Mouse (Mus musculus) kidney, embryonic 16.5 days (tissue): ENCODE measurements around the gene Gtpbp2. TPM values are rescaled to one million over a fixed set of nuclear protein-coding genes. Genes with fewer than 3 reads are reported as not detected.

ENCODE experiments used
- ATAC-seq: fragments of 200-750 bp; cut with Nextera tagmentation; 2 replicates; pipeline ENCODE4 v1.8.0; 2017; ENCODE audit warnings: moderate TSS enrichment; ENCODE audit not compliant: low FRiP score, low TSS enrichment
- H3K27ac ChIP-seq: fragments of 300-500 bp; sonication (generic); 2 replicates; pipeline ENCODE4 v1.5.1; 2014; ENCODE audit warnings: low read length
- H3K27me3 ChIP-seq: fragments of 300-500 bp; sonication (generic); 2 replicates; pipeline ENCODE4 v1.6.1; 2014; ENCODE audit warnings: low read length, control low read depth, mixed read lengths; ENCODE audit not compliant: insufficient read depth
- H3K36me3 ChIP-seq: fragments of 300-500 bp; sonication (generic); 2 replicates; pipeline ENCODE4 v1.6.1; 2014; ENCODE audit warnings: low read length, control low read depth, mixed read lengths; ENCODE audit not compliant: insufficient read depth
- H3K4me1 ChIP-seq: fragments of 300-500 bp; sonication (generic); 2 replicates; pipeline ENCODE4 v1.6.1; 2014; ENCODE audit warnings: low read length, control low read depth, mixed read lengths; ENCODE audit not compliant: insufficient read depth
- H3K4me2 ChIP-seq: fragments of 300-500 bp; sonication (generic); replicated peaks from 2 replicates; pipeline ENCODE4 v1.6.1; 2014; ENCODE audit warnings: low read depth, low read length
- H3K4me3 ChIP-seq: fragments of 300-500 bp; sonication (generic); 2 replicates; pipeline ENCODE4 v1.5.1; 2014; ENCODE audit warnings: mild to moderate bottlenecking, low read length
- H3K9ac ChIP-seq: fragments of 300-500 bp; sonication (generic); replicated peaks from 2 replicates; pipeline ENCODE4 v1.6.1; 2014; ENCODE audit warnings: low read length
- H3K9me3 ChIP-seq: fragments of 300-500 bp; sonication (generic); 2 replicates; pipeline ENCODE4 v1.6.1; 2016; ENCODE audit warnings: low read length, control low read depth
- WGBS: fragments of 180-500 bp; shearing (Covaris S2); extraction: QIAGEN DNeasy Blood & Tissue Kit; methylation state at CpG from one replicate; pipeline ENCODE4 v1.1.7; 2014; 5-methylcytosine and 5-hydroxymethylcytosine counted together
- polyA plus RNA-seq: library from polyadenylated mRNA; unstranded; fragments of >200 nt; fragmentation: Nextera tagmentation; extraction: Ambion mirVana; gene quantifications from 2 replicates; pipeline ENCODE4 v1.2.1, GENCODE M21; 2015

The Gtpbp2 gene
- polyA plus RNA-seq, result 44.8 and 51.2 TPM in 2 replicates

- H3K4me2 ChIP-seq, result peak within 1 kb of the TSS; percentile 77
- peak; percentile 94 for ATAC-seq
- no peaks in the 10 kb centered on the region for H3K9me3 ChIP-seq
- H3K4me3 ChIP-seq, result peak within 1 kb of the TSS; percentile 78
- under 1% methylated on average over 19 of the region's 23 CpGs for WGBS
- H3K27ac ChIP-seq, result peak within 1 kb of the TSS; percentile 89
- H3K36me3 ChIP-seq, result peaks cover 20% of the 10 kb centered on the region
- no peaks in the 10 kb centered on the region for H3K27me3 ChIP-seq
- peaks cover 26% of the 10 kb centered on the region for H3K4me1 ChIP-seq
- peak within 1 kb of the TSS; percentile 85 for H3K9ac ChIP-seq
Measured at GRCm38 (mm10) chr17:46160686-46161085, at the start of gene Gtpbp2. TSS of gene Gtpbp2 (plus strand) at chr17:46161032.

DNA sequence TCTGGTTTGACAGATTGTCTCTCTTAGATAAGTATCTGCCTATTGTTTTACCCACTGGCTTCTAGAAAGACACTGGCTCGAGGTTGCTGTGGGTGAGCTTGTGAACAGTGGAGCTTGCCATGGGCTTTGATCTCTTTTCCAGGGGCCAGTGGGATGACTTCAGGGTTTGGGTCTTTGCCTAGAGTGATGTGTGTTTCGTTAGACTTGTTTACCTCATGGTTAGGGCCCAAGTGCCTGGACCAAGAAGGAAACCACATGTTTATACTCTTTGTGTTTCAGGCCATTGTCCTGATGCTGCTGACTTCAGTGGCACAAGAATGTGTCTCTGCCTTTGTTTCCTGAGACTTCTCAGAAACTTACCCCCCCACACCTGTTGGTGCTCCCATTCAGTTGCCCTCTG lies 45.3 kb upstream of the Gtpbp2 start:
- H3K27ac ChIP-seq, result no peak overlapping the region

DNA sequence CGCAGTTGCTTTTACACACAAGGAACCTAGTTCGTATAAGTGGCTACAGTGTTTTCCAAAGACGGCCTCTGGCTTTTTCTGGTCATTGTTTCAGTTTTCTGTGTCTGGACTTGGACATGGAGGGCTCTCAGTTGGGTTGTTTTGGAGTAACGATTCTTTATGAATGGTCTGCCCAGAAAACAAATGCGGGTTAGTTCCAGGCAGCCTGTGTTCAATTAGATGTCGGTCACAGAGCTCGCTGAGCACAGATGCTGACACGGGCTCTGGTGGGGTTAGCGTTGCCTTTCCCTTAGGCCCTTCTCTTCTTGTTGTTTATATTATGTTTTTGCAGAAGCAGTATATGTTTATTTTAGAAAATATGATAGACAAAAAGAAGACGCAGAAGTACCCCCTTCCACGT lies 44.7 kb upstream of the Gtpbp2 start:
- H3K9ac ChIP-seq, result no peak overlapping the region
- no peak overlapping the region for H3K27ac ChIP-seq
- 84% methylated on average over 11 of the region's 11 CpGs for WGBS
- H3K4me1 ChIP-seq, result peaks cover 26% of the 10 kb centered on the region
- H3K27me3 ChIP-seq, result no peaks in the 10 kb centered on the region
- H3K4me2 ChIP-seq, result no peak overlapping the region
- H3K4me3 ChIP-seq, result no peak overlapping the region
- ATAC-seq, result no peak
- H3K9me3 ChIP-seq, result no peaks in the 10 kb centered on the region
- peaks cover 21% of the 10 kb centered on the region for H3K36me3 ChIP-seq

More for the DNA sequence above, 45.3 kb upstream of the Gtpbp2 start:
- Histone ChIP-seq H3K4me1 (peaks cover 26% of the 10 kb centered on the region), H3K27me3 (no peaks in the 10 kb centered on the region), H3K9ac (no peak overlapping the region), H3K9me3 (no peaks in the 10 kb centered on the region), H3K4me2 (no peak overlapping the region), H3K36me3 (peaks cover 21% of the 10 kb centered on the region), H3K4me3 (no peak overlapping the region)
- ATAC-seq, result no peak
- 39% methylated on average over 2 of the region's 2 CpGs for WGBS

- Histone ChIP-seq H3K36me3 (peaks cover 23% of the 10 kb centered on the region), H3K4me2 (no peak overlapping the region), H3K27ac (0 out of 2 replicates have a peak overlapping the region, but pooled peaks have one; percentile 26), H3K27me3 (no peaks in the 10 kb centered on the region), H3K9ac (no peak overlapping the region), H3K9me3 (no peaks in the 10 kb centered on the region), H3K4me1 (peaks cover 21% of the 10 kb centered on the region), H3K4me3 (no peak overlapping the region)
- ATAC-seq, result no peak
- 87% methylated on average over 3 of the region's 3 CpGs for WGBS
Measured at GRCm38 (mm10) chr17:46116881-46117280, 44.0 kb upstream of the Gtpbp2 start.

- WGBS, result 27% methylated on average over 13 of the region's 13 CpGs
- H3K27ac ChIP-seq, result peak overlapping the region; percentile 26; the same call in 1 of the 2 replicates
- no peaks in the 10 kb centered on the region for H3K27me3 ChIP-seq
- H3K36me3 ChIP-seq, result peaks cover 31% of the 10 kb centered on the region
- H3K9ac ChIP-seq, result no peak overlapping the region
- H3K4me3 ChIP-seq, result no peak overlapping the region
- peak; percentile 70 for ATAC-seq
- no peak overlapping the region for H3K4me2 ChIP-seq
- peaks cover 18% of the 10 kb centered on the region for H3K4me1 ChIP-seq
- H3K9me3 ChIP-seq, result no peaks in the 10 kb centered on the region
Measured at GRCm38 (mm10) chr17:46117623-46118422, 43.0 kb upstream of the Gtpbp2 start.

DNA sequence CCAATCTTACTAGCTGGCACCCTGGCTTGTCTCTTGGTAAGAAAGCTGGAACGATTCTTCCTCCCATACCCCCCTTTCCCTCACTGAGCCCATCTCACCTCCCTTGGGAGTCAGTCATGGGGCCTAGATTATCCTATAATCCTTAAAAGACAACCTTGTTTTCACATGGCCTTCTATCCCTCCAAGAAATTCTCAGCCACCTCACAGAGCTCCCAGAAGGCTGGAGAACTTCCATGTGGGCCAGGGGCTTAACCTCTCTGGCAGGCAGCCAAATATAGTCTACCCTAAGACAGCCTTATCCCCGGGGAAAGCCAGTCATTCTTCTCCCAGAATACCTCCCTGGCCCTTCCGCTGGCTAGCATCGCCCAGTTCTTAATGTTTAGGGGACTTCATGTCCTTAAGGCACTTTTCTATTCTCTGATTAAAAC lies 42.4 kb upstream of the Gtpbp2 start:
- no peaks in the 10 kb centered on the region for H3K9me3 ChIP-seq
- ATAC-seq, result no peak; the same call in 1 of the 2 replicates
- H3K27ac ChIP-seq, result peak overlapping the region; percentile 26; the same call in 1 of the 2 replicates
- H3K4me2 ChIP-seq, result no peak overlapping the region
- 43% methylated on average over 4 of the region's 4 CpGs for WGBS
- no peaks in the 10 kb centered on the region for H3K27me3 ChIP-seq
- no peak overlapping the region for H3K4me3 ChIP-seq
- H3K36me3 ChIP-seq, result peaks cover 37% of the 10 kb centered on the region
- H3K9ac ChIP-seq, result no peak overlapping the region
- peaks cover 18% of the 10 kb centered on the region for H3K4me1 ChIP-seq

DNA sequence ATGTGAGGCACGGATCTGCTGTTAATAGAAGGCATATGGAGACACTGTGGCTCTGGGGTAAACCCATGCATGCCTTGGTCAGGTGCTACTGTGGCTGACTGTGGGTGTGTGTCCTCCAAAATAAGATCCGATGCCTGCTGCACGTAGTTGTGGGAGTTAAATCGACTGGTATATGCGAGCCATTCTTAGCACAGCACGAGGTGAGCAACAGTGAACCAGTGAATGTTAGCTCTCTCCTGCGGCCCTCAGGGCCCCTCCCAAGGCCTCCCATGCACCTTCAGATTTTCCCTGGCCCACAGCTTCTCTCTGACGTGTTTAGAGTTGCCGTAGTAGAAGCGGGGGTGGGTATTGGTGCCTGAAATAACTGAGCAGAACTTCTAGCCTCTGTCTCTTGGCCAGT lies 41.2 kb upstream of the Gtpbp2 start:
- 92% methylated on average over 10 of the region's 10 CpGs for WGBS
- no peak for ATAC-seq
- H3K4me1 ChIP-seq, result peaks cover 18% of the 10 kb centered on the region
- no peak overlapping the region for H3K4me2 ChIP-seq
- H3K27ac ChIP-seq, result no peak overlapping the region
- H3K9me3 ChIP-seq, result no peaks in the 10 kb centered on the region
- no peak overlapping the region for H3K4me3 ChIP-seq
- no peaks in the 10 kb centered on the region for H3K27me3 ChIP-seq
- no peak overlapping the region for H3K9ac ChIP-seq
- H3K36me3 ChIP-seq, result peaks cover 49% of the 10 kb centered on the region

DNA sequence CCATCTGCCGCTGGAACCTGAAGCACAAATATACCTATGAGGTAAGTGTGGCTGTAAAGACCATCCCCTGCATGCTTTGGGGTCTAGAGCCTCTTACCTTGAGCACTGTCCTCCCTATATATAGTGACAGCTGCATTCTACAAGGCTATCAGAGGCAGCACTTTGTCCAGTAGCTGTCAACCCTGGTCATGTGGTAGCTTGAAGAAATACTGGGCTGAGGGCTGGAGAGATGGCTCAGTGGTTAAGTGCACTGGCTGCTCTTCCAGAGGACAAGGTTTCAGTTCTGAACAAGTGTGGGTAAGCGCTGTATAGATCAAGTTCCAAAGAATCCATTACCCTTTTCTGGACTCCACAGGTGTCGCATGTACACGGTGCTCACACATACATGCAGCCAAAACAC lies 38.0 kb upstream of the Gtpbp2 start:
- Histone ChIP-seq H3K9ac (no peak overlapping the region), H3K9me3 (no peaks in the 10 kb centered on the region), H3K4me3 (no peak overlapping the region), H3K4me2 (no peak overlapping the region), H3K36me3 (peaks cover 81% of the 10 kb centered on the region), H3K27ac (no peak overlapping the region), H3K4me1 (peaks cover 17% of the 10 kb centered on the region), H3K27me3 (no peaks in the 10 kb centered on the region)
- ATAC-seq, result no peak
- 92% methylated on average over 4 of the region's 4 CpGs for WGBS

- Histone ChIP-seq H3K9ac (no peak overlapping the region), H3K36me3 (peaks cover 81% of the 10 kb centered on the region)
- WGBS, result 97% methylated on average over 4 of the region's 4 CpGs
Measured at GRCm38 (mm10) chr17:46123285-46123684, 37.5 kb upstream of the Gtpbp2 start.

More at GRCm38 (mm10) chr17:46123285-46123684, 37.5 kb upstream of the Gtpbp2 start:
- Histone ChIP-seq H3K9me3 (no peaks in the 10 kb centered on the region), H3K4me3 (no peak overlapping the region), H3K4me1 (peaks cover 12% of the 10 kb centered on the region), H3K27ac (no peak overlapping the region), H3K27me3 (no peaks in the 10 kb centered on the region), H3K4me2 (no peak overlapping the region)
- ATAC-seq, result no peak
